Mouse (Mus musculus): ENCODE measurements around the gene Ikbip. TPM values are rescaled to one million over a fixed set of nuclear protein-coding genes. Genes with fewer than 3 reads are reported as not detected.

The Ikbip gene
- total RNA-seq, 1 experiment = 28.1 TPM

- no peak overlapping the region for H3K9ac ChIP-seq (ENCODE audit: insufficient read depth, low read depth, low read length, poor library complexity, severe bottlenecking)
- H3K9me3 ChIP-seq (ENCODE audit: control insufficient read depth, insufficient read depth, low read depth, low read length) = no peaks in the 10 kb centered on the region
- TF ChIP-seq ZNF384 (IDR thresholded peaks at IDR 0.05; ENCODE audit: low read depth, low read length) (no peak), ZC3H11A (IDR thresholded peaks at IDR 0.05; ENCODE audit: borderline replicate concordance, low read depth, low read length) (no peak), CHD2 (IDR thresholded peaks at IDR 0.05; ENCODE audit: low read depth, low read length) (no peak)
- peaks cover 4% of the 10 kb centered on the region for H3K36me3 ChIP-seq (ENCODE audit: control insufficient read depth, insufficient read depth, low read length, poor library complexity, severe bottlenecking)
- no peak overlapping the region for H3K4me3 ChIP-seq (ENCODE audit: insufficient read depth in 1 of 2, low read depth in 1 of 2, low read length in 2 of 2, poor library complexity in 1 of 2, severe bottlenecking in 1 of 2)
- DNase-seq (ENCODE audit: low read depth, low spot score) = no peak
- H3K27ac ChIP-seq (ENCODE audit: insufficient read depth, low read depth, low read length, poor library complexity, severe bottlenecking) = no peak overlapping the region
- H3K4me1 ChIP-seq (ENCODE audit: control insufficient read depth in 2 of 2, insufficient read depth in 2 of 2, low read length in 2 of 2, poor library complexity in 1 of 2) = peaks cover 3% of the 10 kb centered on the region in 2 experiments; a peak in 3 of 4 replicates
- in situ Hi-C loops (cut with MboI; ENCODE audit: low sequenced_read_pairs in 2 of 2, unreplicated experiment in 2 of 2) = no loop called here
These were observed 44.0 kb downstream of the Ikbip start for GRCm38 (mm10) chr10:91126618-91127355.

- H3K36me3 ChIP-seq (ENCODE audit: control insufficient read depth, insufficient read depth, low read length, poor library complexity, severe bottlenecking) = no peaks in the 10 kb centered on the region; the same call in 1 of the 2 replicates
- in situ Hi-C loops (cut with MboI; ENCODE audit: low sequenced_read_pairs in 2 of 2, unreplicated experiment in 2 of 2) = no loop called here
- H3K9ac ChIP-seq (ENCODE audit: insufficient read depth, low read depth, low read length, poor library complexity, severe bottlenecking) = no peak overlapping the region
- TF ChIP-seq HCFC1 (IDR thresholded peaks at IDR 0.05; ENCODE audit: borderline replicate concordance, insufficient read depth, low read length) = no peak
- no peak for TF ChIP-seq ZC3H11A (IDR thresholded peaks at IDR 0.05; ENCODE audit: borderline replicate concordance, low read depth, low read length)
- no peak for TF ChIP-seq ZNF384 (IDR thresholded peaks at IDR 0.05; ENCODE audit: low read depth, low read length)
- TF ChIP-seq MAFK (IDR thresholded peaks at IDR 0.05; ENCODE audit: insufficient read depth, low read depth, low read length) = no peak
- TF ChIP-seq CHD2 (IDR thresholded peaks at IDR 0.05; ENCODE audit: low read depth, low read length) = no peak
- peaks cover 2 to 3% of the 10 kb centered on the region in 2 experiments; a peak in 2 of 4 replicates for H3K4me1 ChIP-seq (ENCODE audit: control insufficient read depth in 2 of 2, insufficient read depth in 2 of 2, low read length in 2 of 2, poor library complexity in 1 of 2)
- H3K4me3 ChIP-seq (ENCODE audit: insufficient read depth in 1 of 2, low read depth in 1 of 2, low read length in 2 of 2, poor library complexity in 1 of 2, severe bottlenecking in 1 of 2) = no peak overlapping the region
- no peak for DNase-seq (ENCODE audit: low read depth, low spot score)
- no peak overlapping the region for H3K27ac ChIP-seq (ENCODE audit: insufficient read depth, low read depth, low read length, poor library complexity, severe bottlenecking)
- no peaks in the 10 kb centered on the region for H3K9me3 ChIP-seq (ENCODE audit: control insufficient read depth, insufficient read depth, low read depth, low read length)
These were observed 44.7 kb downstream of the Ikbip start for GRCm38 (mm10) chr10:91127395-91127794.

- H3K9me3 ChIP-seq (ENCODE audit: control insufficient read depth, insufficient read depth, low read depth, low read length) = no peaks in the 10 kb centered on the region
- H3K9ac ChIP-seq (ENCODE audit: insufficient read depth, low read depth, low read length, poor library complexity, severe bottlenecking) = no peak overlapping the region
- no peak for DNase-seq (ENCODE audit: low read depth, low spot score)
- TF ChIP-seq HCFC1 (IDR thresholded peaks at IDR 0.05; ENCODE audit: borderline replicate concordance, insufficient read depth, low read length) (no peak), MAFK (IDR thresholded peaks at IDR 0.05; ENCODE audit: insufficient read depth, low read depth, low read length) (no peak), ZNF384 (IDR thresholded peaks at IDR 0.05; ENCODE audit: low read depth, low read length) (no peak), ZC3H11A (IDR thresholded peaks at IDR 0.05; ENCODE audit: borderline replicate concordance, low read depth, low read length) (no peak)
- H3K4me1 ChIP-seq (ENCODE audit: control insufficient read depth in 2 of 2, insufficient read depth in 2 of 2, low read length in 2 of 2, poor library complexity in 1 of 2) = peaks cover 2% of the 10 kb centered on the region in 2 experiments; a peak in 1 of 4 replicates
- no peak overlapping the region for H3K27ac ChIP-seq (ENCODE audit: insufficient read depth, low read depth, low read length, poor library complexity, severe bottlenecking)
- in situ Hi-C loops (cut with MboI; ENCODE audit: low sequenced_read_pairs in 2 of 2, unreplicated experiment in 2 of 2) = no loop called here
- no peak overlapping the region for H3K4me3 ChIP-seq (ENCODE audit: insufficient read depth in 1 of 2, low read depth in 1 of 2, low read length in 2 of 2, poor library complexity in 1 of 2, severe bottlenecking in 1 of 2)
- no peaks in the 10 kb centered on the region for H3K36me3 ChIP-seq (ENCODE audit: control insufficient read depth, insufficient read depth, low read length, poor library complexity, severe bottlenecking)
These were observed 45.9 kb downstream of the Ikbip start for GRCm38 (mm10) chr10:91128551-91129160.

GRCm38 (mm10) chr10:91130792-91131191 is 48.1 kb downstream of the Ikbip start:
- H3K36me3 ChIP-seq (ENCODE audit: control insufficient read depth, insufficient read depth, low read length, poor library complexity, severe bottlenecking) = no peaks in the 10 kb centered on the region
- H3K4me1 ChIP-seq (ENCODE audit: control insufficient read depth in 2 of 2, insufficient read depth in 2 of 2, low read length in 2 of 2, poor library complexity in 1 of 2) = peaks cover 0 to 2% of the 10 kb centered on the region in 2 experiments; a peak in 1 of 4 replicates
- no peak overlapping the region for H3K4me3 ChIP-seq (ENCODE audit: insufficient read depth in 1 of 2, low read depth in 1 of 2, low read length in 2 of 2, poor library complexity in 1 of 2, severe bottlenecking in 1 of 2)
- H3K9ac ChIP-seq (ENCODE audit: insufficient read depth, low read depth, low read length, poor library complexity, severe bottlenecking) = no peak overlapping the region
- in situ Hi-C loops (cut with MboI; ENCODE audit: low sequenced_read_pairs in 2 of 2, unreplicated experiment in 2 of 2) = no loop called here
- no peak for DNase-seq (ENCODE audit: low read depth, low spot score)
- TF ChIP-seq HCFC1 (IDR thresholded peaks at IDR 0.05; ENCODE audit: borderline replicate concordance, insufficient read depth, low read length) (no peak), ZNF384 (IDR thresholded peaks at IDR 0.05; ENCODE audit: low read depth, low read length) (no peak), CHD2 (IDR thresholded peaks at IDR 0.05; ENCODE audit: low read depth, low read length) (no peak), ZC3H11A (IDR thresholded peaks at IDR 0.05; ENCODE audit: borderline replicate concordance, low read depth, low read length) (no peak), MAFK (IDR thresholded peaks at IDR 0.05; ENCODE audit: insufficient read depth, low read depth, low read length) (no peak)
- no peak overlapping the region for H3K27ac ChIP-seq (ENCODE audit: insufficient read depth, low read depth, low read length, poor library complexity, severe bottlenecking)
- no peaks in the 10 kb centered on the region for H3K9me3 ChIP-seq (ENCODE audit: control insufficient read depth, insufficient read depth, low read depth, low read length)

All from ES-E14 (cell line).